Mouse (Mus musculus): ENCODE data around the gene Mettl1. TPM values are rescaled to one million over a fixed set of nuclear protein-coding genes. Genes with fewer than 3 reads are reported as not detected.

Mettl1 gene
- polyA plus RNA-seq, 1 experiment from 2014 or later, result 44.8 TPM

DNA sequence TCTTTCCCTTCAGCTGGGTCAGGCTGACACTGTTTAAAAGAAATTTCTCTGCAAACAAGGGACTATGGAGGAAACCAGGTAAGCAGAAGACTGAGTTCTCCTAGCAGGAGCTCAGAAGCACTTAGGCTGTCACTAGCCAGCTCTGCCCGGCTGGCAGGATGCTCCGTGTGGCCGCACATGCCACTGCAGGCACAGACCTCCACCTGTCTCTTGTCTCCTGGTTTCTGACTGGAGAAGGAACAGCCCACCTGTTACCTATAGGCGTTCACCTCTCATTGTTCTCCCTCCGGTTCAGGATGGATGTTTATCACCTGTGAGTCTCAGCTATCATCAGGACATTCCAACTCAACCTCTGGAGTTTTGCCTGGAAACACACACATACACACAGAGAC, 42.7 kb downstream of the Mettl1 start:
- Histone ChIP-seq H3K4me3 (ENCODE audit: low read depth, low read length) (no peak overlapping the region), H3K9ac (replicated peaks; ENCODE audit: low read length) (no peak overlapping the region), H3K9me3 (replicated peaks; ENCODE audit: control insufficient read depth, low read length) (no peaks in the 10 kb centered on the region), H3K27ac (replicated peaks; ENCODE audit: low read depth, low read length) (no peak overlapping the region), H3K36me3 (replicated peaks; ENCODE audit: control insufficient read depth, insufficient read depth, low read depth, low read length) (no peaks in the 10 kb centered on the region), H3K4me2 (ENCODE audit: low read depth, low read length) (no peak overlapping the region), H3K27me3 (ENCODE audit: control insufficient read depth, insufficient read depth, low read length) (peaks cover 45% of the 10 kb centered on the region), H3K4me1 (ENCODE audit: control insufficient read depth, insufficient read depth, low read length) (peaks cover 11% of the 10 kb centered on the region)
- ATAC-seq (replicated peaks; ENCODE audit: insufficient number of reproducible peaks, low FRiP score, low TSS enrichment, low read depth), result no peak
- WGBS, result 43% methylated on average over 5 of the region's 5 CpGs
- DNase-seq (ENCODE audit: low spot score), result no peak

DNA sequence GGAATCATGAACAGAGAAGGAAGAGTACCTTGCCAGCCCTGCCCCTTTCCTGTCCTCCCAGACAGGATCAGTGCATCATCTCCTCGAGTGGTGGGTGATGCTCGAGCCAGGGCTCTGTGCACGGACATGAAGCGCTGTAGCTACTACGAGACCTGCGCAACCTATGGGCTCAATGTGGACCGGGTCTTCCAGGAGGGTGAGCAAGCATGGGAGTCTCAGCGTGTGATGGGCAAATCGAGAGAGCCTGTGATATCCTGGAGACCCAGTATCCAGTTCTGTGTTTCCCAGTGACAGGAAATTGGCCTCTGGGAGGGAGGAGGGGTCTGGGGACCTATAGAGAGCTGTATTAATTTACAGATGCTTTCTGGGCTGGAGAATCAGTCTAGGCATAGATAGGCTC, 43.8 kb downstream of the Mettl1 start:
- Histone ChIP-seq H3K27me3 (ENCODE audit: control insufficient read depth, insufficient read depth, low read length) (peaks cover 46% of the 10 kb centered on the region), H3K27ac (replicated peaks; ENCODE audit: low read depth, low read length) (no peak overlapping the region), H3K9ac (replicated peaks; ENCODE audit: low read length) (no peak overlapping the region), H3K4me1 (ENCODE audit: control insufficient read depth, insufficient read depth, low read length) (peaks cover 9% of the 10 kb centered on the region), H3K9me3 (replicated peaks; ENCODE audit: control insufficient read depth, low read length) (no peaks in the 10 kb centered on the region), H3K4me3 (ENCODE audit: low read depth, low read length) (no peak overlapping the region), H3K4me2 (ENCODE audit: low read depth, low read length) (no peak overlapping the region), H3K36me3 (replicated peaks; ENCODE audit: control insufficient read depth, insufficient read depth, low read depth, low read length) (no peaks in the 10 kb centered on the region)
- 78% methylated on average over 9 of the region's 9 CpGs for WGBS
- ATAC-seq (replicated peaks; ENCODE audit: insufficient number of reproducible peaks, low FRiP score, low TSS enrichment, low read depth) (no peak), DNase-seq (ENCODE audit: low spot score) (no peak)

DNA sequence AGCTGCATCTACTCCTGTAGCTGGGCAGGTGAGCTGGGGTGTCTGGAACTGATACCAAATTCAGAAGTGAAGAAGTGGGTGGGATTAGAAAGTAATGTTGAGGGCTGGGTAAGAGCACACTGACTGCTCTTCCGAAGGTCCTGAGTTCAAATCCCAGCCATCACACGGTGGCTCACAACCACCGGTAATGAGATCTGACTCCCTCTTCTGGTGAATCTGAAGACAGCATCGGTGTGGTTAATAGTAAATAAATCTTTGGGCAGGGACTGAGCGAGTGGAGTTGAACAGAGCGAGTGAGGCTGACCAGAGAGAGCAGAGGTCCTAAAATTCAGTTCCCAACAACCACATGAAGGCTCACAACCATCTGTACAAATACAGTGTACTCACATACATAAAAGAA, 44.4 kb downstream of the Mettl1 start:
- WGBS, result 70% methylated on average over 6 of the region's 6 CpGs
- no peak overlapping the region for H3K4me3 ChIP-seq (ENCODE audit: low read depth, low read length)
- H3K27ac ChIP-seq (replicated peaks; ENCODE audit: low read depth, low read length), result no peak overlapping the region
- DNase-seq (ENCODE audit: low spot score) (no peak), ATAC-seq (replicated peaks; ENCODE audit: insufficient number of reproducible peaks, low FRiP score, low TSS enrichment, low read depth) (no peak)
- H3K9ac ChIP-seq (replicated peaks; ENCODE audit: low read length), result no peak overlapping the region
- peaks cover 46% of the 10 kb centered on the region for H3K27me3 ChIP-seq (ENCODE audit: control insufficient read depth, insufficient read depth, low read length)
- H3K36me3 ChIP-seq (replicated peaks; ENCODE audit: control insufficient read depth, insufficient read depth, low read depth, low read length), result no peaks in the 10 kb centered on the region
- H3K4me1 ChIP-seq (ENCODE audit: control insufficient read depth, insufficient read depth, low read length), result peaks cover 9% of the 10 kb centered on the region
- H3K9me3 ChIP-seq (replicated peaks; ENCODE audit: control insufficient read depth, low read length), result no peaks in the 10 kb centered on the region
- H3K4me2 ChIP-seq (ENCODE audit: low read depth, low read length), result no peak overlapping the region

DNA sequence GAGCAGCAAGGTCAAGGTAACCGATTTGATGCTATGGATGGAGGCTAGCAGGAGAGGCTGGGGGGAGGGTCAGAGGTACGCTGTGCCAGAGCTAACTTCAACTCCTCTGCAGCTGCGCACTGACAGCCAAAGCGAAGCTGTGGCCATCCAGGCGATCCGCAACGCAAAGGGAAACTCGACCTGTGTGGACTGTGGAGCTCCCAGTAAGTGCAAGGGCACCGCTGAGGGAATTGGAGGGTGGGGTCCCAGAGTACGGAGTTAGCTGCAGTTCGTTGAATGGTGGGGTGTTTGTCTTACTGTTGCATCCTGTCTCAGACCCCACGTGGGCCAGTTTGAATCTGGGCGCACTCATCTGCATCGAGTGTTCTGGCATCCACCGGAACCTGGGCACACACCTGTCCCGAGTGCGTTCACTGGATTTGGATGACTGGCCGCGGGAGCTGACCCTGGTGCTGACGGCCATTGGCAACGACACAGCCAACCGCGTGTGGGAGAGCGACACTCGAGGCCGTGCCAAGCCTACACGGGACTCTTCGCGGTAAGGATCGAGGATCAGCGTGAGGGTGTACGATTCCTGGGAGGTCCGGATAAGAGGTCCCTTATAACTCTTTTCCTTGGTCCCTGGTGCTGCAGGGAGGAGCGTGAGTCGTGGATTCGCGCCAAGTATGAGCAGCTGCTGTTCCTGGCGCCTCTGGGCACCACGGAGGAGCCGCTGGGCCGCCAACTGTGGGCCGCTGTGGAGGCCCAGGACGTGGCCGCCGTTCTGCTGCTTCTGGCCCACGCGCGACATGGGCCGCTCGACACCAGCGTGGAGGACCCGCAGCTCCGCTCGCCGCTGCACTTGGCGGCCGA, 49.6 kb downstream of the Mettl1 start:
- WGBS, result 6% methylated on average over 57 of the region's 57 CpGs
- Histone ChIP-seq H3K9ac (replicated peaks; ENCODE audit: low read length) (no peak overlapping the region), H3K27ac (replicated peaks; ENCODE audit: low read depth, low read length) (no peak overlapping the region), H3K4me2 (ENCODE audit: low read depth, low read length) (peak overlapping the region; percentile 17; the same call in 1 of the 2 replicates), H3K36me3 (replicated peaks; ENCODE audit: control insufficient read depth, insufficient read depth, low read depth, low read length) (no peaks in the 10 kb centered on the region; the same call in 1 of the 2 replicates), H3K4me3 (ENCODE audit: low read depth, low read length) (no peak overlapping the region), H3K4me1 (ENCODE audit: control insufficient read depth, insufficient read depth, low read length) (0 out of 2 replicates have a peak, but pooled peaks cover 3% of the 10 kb centered on the region), H3K9me3 (replicated peaks; ENCODE audit: control insufficient read depth, low read length) (no peaks in the 10 kb centered on the region), H3K27me3 (ENCODE audit: control insufficient read depth, insufficient read depth, low read length) (peaks cover 39% of the 10 kb centered on the region)
- peak; percentile 61 for DNase-seq (ENCODE audit: low spot score)
- ATAC-seq (replicated peaks; ENCODE audit: insufficient number of reproducible peaks, low FRiP score, low TSS enrichment, low read depth), result no peak

DNA sequence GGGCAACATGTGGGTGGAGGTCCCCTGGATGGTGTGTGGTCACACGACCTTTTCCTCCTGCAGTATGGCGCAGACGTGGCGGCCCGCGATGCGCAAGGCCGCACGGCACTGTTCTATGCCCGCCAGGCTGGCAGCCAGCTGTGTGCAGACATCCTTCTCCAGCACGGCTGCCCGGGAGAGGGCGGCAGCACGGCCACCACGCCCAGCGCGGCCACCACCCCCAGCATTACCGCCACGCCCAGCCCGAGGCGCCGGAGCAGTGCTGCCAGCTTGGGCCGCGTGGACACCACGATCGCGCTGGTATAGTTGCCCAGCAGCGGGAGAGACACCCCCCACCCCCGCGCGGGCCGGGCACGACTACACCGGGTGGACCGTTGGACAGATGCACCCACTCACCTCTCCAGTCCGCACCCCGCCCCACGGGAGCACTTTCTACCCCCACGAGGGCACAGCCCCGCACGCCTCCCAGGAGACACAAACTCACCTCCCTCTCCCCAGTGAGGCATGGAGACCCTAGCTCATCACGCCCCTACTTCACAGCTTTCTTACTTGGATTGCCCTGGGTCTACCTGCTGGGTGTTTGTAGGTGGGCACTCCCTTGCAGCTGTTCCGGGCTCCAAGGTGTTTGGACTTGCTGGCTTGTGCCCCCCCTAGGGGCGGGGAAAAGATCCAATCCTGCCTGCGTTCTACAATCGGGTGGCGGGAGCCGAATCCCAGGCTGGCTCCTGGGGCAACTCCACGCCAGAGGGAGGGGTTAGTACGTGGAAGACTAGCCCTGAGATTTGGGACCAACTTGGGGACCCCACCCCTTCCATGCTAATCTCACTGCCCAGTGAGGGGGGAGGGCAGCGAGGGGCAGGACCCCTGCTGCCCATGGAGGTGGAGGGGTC, 50.5 kb downstream of the Mettl1 start:
- WGBS, result 7% methylated on average over 51 of the region's 51 CpGs
- no peak overlapping the region for H3K9ac ChIP-seq (replicated peaks; ENCODE audit: low read length)

DNA sequence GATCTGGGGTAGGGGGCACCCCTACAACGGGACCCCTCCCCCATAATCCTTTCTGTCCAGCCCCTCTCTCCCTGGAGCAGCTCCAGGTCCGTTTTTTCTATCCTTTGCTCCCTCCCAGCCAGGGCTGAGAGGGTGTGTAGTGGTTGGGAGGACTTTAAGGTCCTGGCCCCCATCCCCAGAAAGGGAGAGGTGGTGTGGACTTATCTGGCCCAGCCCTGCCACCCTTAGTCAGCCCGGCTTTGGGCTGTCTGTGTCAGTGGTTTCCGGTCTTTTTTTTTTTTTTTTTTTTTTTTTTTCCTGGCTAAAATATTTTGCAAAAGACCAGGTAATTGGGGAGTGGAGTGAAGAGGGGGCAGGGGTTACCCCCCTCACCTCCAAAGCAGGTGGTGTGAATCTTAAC, 51.5 kb downstream of the Mettl1 start:
- H3K27me3 ChIP-seq (ENCODE audit: control insufficient read depth, insufficient read depth, low read length), result peaks cover 39% of the 10 kb centered on the region
- no peak overlapping the region for H3K9ac ChIP-seq (replicated peaks; ENCODE audit: low read length)
- 0 out of 2 replicates have a peak, but pooled peaks cover 3% of the 10 kb centered on the region for H3K4me1 ChIP-seq (ENCODE audit: control insufficient read depth, insufficient read depth, low read length)
- H3K4me3 ChIP-seq (ENCODE audit: low read depth, low read length), result no peak overlapping the region
- H3K36me3 ChIP-seq (replicated peaks; ENCODE audit: control insufficient read depth, insufficient read depth, low read depth, low read length), result peaks cover 3% of the 10 kb centered on the region
- H3K4me2 ChIP-seq (ENCODE audit: low read depth, low read length), result no peak overlapping the region
- no peak overlapping the region for H3K27ac ChIP-seq (replicated peaks; ENCODE audit: low read depth, low read length)
- ATAC-seq (replicated peaks; ENCODE audit: insufficient number of reproducible peaks, low FRiP score, low TSS enrichment, low read depth) (no peak), DNase-seq (ENCODE audit: low spot score) (no peak)
- H3K9me3 ChIP-seq (replicated peaks; ENCODE audit: control insufficient read depth, low read length), result no peaks in the 10 kb centered on the region
- 44% methylated on average over 4 of the region's 4 CpGs for WGBS

More for the DNA sequence above, 50.5 kb downstream of the Mettl1 start:
- Histone ChIP-seq H3K27ac (replicated peaks; ENCODE audit: low read depth, low read length) (no peak overlapping the region), H3K4me2 (ENCODE audit: low read depth, low read length) (0 out of 2 replicates have a peak overlapping the region, but pooled peaks have one; percentile 19), H3K4me1 (ENCODE audit: control insufficient read depth, insufficient read depth, low read length) (0 out of 2 replicates have a peak, but pooled peaks cover 3% of the 10 kb centered on the region), H3K4me3 (ENCODE audit: low read depth, low read length) (no peak overlapping the region), H3K9me3 (replicated peaks; ENCODE audit: control insufficient read depth, low read length) (no peaks in the 10 kb centered on the region), H3K36me3 (replicated peaks; ENCODE audit: control insufficient read depth, insufficient read depth, low read depth, low read length) (no peaks in the 10 kb centered on the region; the same call in 1 of the 2 replicates), H3K27me3 (ENCODE audit: control insufficient read depth, insufficient read depth, low read length) (peaks cover 39% of the 10 kb centered on the region)
- no peak for DNase-seq (ENCODE audit: low spot score)
- peak; percentile 9; the same call in 1 of the 2 replicates for ATAC-seq (replicated peaks; ENCODE audit: insufficient number of reproducible peaks, low FRiP score, low TSS enrichment, low read depth)

DNA sequence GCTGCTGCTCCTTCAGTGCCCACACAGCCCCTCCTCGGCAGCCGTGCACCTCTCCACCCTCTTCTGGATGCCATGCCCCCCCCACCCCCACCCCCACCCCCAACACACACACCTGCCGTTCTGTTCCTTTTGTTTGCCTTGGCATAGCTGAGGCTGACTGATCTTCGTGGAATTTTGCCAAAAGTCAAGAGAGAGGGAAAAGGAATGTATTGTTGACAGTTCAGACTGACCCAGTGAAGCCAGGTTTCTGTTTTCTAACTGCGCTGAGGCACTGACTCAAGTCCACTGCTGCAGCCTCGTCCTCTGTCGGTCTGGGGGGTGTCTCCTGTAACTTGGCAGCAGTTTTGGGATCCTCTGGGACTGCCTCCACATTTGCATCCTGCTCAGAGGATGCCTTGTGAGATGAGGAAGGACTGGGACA, 53.2 kb downstream of the Mettl1 start:
- WGBS, result 62% methylated on average over 7 of the region's 7 CpGs
- Histone ChIP-seq H3K27ac (replicated peaks; ENCODE audit: low read depth, low read length) (no peak overlapping the region), H3K4me2 (ENCODE audit: low read depth, low read length) (no peak overlapping the region), H3K27me3 (ENCODE audit: control insufficient read depth, insufficient read depth, low read length) (peaks cover 34% of the 10 kb centered on the region), H3K9ac (replicated peaks; ENCODE audit: low read length) (no peak overlapping the region), H3K4me1 (ENCODE audit: control insufficient read depth, insufficient read depth, low read length) (0 out of 2 replicates have a peak, but pooled peaks cover 3% of the 10 kb centered on the region), H3K36me3 (replicated peaks; ENCODE audit: control insufficient read depth, insufficient read depth, low read depth, low read length) (peaks cover 8% of the 10 kb centered on the region), H3K4me3 (ENCODE audit: low read depth, low read length) (no peak overlapping the region), H3K9me3 (replicated peaks; ENCODE audit: control insufficient read depth, low read length) (no peaks in the 10 kb centered on the region)
- DNase-seq (ENCODE audit: low spot score) (no peak), ATAC-seq (replicated peaks; ENCODE audit: insufficient number of reproducible peaks, low FRiP score, low TSS enrichment, low read depth) (no peak)

Data from embryonic facial prominence, embryonic 11.5 days (tissue).